Mouse (Mus musculus): ENCODE results near the gene Tspo.

Tspo gene

DNA sequence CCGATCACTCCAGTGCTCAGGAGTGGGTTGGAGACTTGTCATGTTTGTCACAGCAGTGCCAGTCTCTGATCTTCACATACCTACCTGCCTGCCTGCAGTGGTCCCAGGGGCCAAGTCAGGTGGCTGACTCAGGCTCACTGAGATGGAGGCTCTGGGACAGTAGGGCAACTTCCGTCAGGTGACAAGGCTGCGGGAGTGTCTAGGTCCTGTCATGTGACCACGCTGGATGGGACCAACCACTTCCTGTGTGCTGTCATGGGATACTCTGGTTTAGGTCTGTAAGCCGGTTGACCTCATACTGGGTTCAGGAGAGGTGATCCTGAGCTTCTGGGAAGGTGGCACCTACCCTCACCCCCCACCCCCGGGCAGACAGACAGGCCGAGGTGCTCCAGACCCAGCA lies 17.4 kb upstream of the Tspo start:
- DNase-seq, result no peak

DNA sequence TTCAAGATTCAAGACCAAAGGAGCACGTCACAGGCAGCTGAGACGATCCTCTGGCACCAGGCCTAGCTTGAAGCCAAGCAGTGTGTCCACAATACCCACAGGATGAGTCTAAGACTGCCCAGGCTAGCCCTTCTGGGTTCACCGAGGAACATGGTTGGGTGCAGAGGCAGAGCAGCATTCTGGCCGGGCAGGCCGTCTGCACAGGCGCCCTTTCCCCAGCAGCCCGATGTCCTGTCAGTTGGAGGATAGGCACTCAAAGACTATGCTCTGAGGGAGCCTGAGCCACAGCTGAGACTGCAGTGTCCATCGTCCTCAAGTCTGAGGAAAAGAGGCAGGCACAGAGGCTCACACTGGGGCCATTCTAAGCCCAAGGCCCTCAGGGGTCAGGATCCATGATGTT lies 16.2 kb upstream of the Tspo start:
- DNase-seq, result no peak

DNA sequence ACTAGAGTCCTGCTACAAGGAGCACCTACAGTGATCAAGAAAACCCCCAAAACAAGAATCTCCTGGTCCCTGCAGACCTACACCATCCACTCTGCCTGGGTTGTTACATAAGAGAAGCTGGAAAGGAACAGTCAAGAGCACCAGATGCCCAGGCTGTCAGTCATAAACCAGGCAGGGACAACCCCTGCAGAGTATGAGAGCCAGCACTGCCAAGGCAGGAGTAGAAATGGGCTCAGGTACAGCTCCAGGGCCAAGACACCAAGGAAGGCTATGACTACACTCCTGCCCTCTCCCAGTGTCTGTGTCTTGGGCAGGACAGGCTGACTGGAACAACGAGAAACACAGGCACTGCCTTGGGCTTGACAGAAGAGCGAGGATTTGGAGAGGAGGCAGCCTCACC lies 13.3 kb upstream of the Tspo start:
- DNase-seq, result peak; percentile 19 to 37

DNA sequence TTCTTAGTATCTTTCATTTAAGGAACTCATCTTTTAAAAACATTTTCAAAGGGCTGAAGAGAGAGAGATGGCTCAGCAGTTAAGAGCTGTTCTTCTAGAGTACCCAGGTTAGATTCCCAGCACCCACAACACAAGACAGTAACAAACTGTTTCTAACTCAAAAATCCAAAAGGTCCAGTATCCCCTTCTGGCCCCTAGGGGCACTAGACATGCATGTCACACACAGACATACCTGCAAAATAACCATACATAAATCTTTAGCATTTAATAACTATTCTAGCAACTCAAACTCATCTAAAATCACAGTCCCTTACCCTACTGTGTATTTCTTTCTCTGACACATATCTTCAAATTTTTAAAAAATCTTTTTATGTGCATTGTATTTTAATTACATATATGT lies 9.6 kb upstream of the Tspo start:
- no peak for DNase-seq

DNA sequence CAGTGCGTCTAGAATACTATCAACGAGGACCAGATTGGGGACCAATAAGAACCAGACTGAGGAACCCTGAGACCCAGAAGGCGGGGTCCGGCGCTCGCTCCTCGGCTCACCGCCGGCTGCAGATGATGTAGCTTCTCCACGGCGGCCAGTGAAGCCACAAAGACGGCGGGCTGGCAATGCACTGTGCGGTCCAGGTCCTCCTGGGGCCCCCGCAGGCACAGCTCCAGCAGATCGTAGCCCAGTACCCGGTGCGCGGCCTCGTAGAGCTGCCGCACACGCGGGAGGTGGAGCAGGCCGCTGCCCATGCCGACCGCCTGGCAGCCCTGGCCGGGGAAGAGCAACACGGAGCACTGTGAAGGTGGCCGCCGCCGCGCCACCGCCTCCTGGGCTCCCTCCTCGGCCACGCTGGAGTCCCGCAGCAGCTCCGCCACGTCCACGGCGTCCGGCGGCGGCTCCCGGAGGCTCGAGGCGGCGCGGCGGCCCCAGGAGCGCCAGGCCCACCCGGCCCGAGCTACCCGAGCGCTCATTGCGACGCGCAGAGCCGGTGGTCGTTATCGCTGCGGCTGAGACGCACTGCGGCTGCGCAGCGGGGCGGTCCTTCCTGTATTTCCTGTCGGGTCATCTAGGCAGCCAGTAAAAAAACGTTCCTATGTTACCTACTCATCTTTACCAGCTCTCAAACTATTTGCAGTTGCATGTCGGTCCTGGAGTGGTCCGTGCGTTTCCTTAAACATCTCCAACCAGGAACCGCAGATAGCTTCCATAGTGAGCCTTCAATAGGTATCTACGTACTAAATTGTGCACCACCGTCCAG lies 8.0 kb upstream of the Tspo start:
- DNase-seq, result peak; percentile 91 to 92

DNA sequence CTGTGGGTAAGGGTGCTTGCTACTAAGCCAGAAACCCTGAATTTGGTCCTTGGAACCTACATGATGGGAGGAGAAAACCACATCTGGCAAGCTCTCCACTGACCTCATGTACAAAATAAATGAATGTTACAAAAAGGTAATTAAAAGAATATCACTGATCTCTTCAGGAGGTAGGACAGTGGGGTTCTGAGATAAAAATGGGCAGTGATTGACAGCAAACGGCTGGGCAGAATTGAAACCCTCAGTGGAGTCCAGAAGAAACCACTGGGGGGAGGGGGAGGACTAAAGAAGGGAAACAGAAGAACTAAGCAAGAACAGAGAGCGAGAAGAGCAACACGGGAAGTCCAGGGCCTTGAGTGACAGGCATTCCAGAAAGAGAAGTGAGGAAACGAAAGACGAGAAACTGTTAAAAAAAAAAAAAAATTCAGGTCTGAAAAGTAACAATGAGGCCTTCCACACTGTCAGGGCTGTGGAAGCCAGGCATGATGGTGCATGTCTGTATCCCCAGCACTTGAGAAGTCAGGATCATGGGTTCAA lies 2.4 kb upstream of the Tspo start:
- DNase-seq, result no peak

DNA sequence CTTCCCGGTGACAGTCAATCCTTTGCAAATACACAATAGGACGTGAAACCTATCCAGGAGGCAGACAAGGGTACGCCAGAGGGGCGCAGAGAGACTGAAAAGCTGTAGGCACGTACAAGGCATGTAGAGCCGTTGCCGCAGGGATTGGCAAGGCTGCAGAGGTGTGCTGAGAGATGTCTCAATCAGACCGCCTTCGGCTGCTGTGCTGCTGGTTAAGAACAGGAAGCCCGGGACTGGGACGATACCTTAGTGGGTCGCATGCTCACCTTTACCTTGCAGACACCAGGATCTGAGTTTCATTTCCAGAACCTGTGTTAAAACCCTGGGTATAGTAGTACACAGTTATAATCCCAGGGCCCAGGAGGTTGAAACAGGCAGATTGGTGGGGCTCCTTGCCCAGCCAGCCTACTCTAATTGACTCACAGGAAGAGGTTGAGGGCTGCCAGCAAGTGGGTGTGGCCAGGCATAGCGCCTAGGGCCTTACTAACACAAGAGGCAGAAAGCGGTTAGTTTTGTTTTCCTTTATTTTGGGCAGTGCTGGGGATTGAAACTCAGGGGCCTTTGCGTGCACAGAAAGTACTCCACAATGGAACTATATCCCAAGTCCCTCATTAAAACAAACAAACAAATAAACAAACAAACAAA lies 644 bp upstream of the Tspo start:
- DNase-seq, result peak; percentile 41 to 66

DNA sequence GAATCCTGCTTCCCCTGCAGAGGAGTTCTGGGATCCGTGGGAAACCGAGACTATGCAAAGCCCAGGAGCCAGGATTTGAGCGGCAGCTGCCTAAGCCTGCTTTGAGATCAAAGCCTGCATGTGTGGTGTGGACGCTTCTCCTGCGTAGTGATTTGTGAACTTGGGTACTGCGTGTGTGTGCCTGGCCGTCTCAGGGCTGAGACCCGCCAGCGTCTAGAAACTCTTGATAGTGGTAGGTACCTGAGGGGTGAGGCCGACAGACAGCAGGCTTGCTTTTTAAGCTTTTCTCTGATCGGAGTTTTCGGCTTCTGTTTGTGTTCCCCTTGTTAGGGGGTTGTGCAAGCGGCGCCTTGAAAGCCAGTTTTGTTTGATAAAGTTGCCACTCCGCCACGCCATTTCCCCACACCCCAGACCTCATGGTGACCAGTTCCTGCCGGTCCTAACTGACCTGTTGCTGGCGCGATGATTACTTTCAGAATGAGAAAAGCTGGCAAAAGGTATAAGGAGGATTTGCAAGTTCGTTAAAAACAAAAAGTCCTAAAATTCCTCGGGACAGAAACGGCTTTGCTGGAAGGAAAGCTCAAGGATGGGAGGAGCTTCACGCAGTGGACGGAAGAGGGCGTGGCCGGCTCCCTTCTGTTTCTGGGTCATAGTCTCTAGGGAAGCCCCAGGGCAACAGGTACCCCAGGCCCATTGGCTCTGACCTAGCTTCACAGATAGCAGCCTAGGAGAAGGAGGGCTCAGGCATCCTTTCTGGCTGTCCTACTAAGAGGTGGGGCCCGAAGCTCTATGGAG lies 662 bp downstream of the Tspo start:
- DNase-seq, result no peak

DNA sequence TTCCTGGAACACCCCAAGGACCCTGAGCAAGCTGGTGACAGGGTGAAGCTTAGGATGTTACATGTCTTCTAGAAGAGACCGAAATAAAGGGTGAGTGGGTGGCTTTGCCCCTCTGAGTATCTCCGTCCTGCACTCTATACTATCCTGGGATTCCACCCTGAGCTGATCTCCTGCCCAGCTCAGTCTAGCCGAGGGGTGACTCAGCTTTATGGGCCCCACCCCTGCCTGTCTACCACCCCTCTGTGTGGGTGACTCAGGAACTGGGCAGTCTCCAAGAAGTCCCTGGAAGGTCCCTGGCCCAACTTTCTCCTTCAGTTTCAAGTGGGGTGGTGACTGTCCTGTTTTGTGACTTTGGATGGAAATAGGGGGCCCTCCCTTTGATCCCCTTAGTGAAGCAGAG lies 2.0 kb downstream of the Tspo start:
- DNase-seq, result no peak

DNA sequence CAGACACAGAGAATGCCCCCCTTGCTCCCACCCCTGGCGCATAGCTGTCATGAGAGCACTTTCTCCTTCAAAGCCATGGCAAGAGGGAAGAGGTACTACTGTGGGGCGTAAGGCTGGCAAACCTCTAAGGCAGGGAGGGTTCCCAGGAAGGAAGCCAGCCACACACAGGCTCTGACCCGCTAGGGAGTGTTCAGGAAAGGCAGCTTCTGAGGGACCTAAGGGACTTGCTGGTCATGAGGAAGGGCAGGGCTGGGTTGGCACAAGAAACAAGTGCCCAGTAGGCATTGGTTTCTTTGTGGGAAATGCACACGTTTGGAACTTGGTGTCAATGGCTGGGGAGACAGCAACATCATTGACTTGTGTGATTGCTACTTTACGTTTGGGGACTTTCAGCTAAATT lies 2.6 kb downstream of the Tspo start:
- no peak for DNase-seq

DNA sequence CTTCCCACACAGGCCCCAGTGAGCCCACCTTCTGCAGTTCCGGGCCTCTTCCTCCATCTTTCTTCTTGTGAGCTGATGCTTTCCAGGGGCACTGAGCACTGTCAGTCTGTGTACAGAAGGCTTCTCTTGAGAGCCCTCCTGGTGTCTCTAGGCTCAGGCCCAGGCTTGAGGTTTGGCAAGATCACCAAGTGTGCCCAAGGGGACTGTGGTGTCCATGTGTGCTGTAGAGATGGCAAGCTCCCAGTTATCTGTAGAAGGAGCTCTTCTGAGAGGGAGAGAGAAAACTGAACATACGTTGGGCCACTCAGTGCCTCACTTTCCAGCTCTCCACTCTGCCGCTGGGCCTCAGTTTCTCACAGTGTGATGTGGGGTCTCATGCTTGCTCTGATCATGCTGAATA lies 4.3 kb downstream of the Tspo start:
- DNase-seq, result no peak

DNA sequence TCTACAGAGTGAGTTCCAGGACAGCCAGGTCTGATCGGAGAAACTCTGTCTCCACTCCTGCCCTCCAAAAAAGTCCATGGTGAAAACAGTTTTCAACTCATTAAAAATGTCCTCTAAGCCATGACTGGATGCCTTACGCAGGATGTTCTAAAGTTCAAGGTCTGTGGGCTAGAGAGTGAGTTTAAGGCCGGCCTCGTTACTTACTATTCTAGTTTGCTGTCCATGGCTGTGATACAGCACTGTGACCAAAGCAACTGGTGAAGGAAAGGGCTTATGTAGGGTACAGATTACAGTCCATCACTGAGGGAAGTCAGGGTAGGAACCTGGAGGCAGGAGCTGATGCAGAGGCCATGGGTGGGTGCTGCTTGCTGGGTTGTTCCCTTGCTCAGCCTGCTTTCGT lies 5.2 kb downstream of the Tspo start:
- no peak for DNase-seq

DNA sequence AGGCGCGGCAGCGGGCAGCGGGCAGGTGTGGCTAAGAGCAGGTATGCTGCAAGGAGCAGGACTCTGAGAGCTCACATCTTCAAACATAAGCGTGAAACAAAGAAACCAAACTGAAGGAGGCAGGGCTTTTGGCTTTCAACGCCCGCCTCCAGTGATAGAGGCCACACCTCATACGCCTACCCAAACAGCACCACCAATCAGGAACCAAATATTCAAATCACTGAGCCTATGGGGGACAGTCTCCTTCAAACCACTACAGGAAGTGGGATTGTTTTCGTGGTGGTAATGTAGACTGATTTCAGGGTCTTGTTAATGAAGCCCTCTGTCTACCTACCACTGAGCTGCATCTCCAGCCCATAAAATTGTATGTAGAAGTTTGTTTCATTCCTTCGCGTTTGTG lies 6.3 kb downstream of the Tspo start:
- DNase-seq, result no peak

DNA sequence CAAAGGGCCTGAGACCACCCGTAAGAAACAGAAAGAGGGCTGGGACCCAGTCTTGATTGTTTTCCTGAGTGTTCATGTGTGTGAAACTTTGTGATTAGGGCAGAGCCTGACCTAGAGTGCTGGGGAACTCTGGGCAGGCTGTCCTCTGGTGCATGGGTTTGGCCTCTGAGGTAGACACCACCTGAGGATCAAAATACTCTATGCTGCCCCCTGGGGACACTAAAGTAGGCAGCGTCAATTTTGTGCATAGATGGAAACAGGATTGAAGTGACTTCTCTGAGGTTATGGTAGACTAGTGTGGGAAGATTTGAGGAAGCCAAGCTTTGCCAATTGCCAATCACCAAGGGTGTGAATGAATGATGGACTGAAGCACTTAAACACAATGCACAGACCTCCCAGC lies 7.2 kb downstream of the Tspo start:
- no peak for DNase-seq

DNA sequence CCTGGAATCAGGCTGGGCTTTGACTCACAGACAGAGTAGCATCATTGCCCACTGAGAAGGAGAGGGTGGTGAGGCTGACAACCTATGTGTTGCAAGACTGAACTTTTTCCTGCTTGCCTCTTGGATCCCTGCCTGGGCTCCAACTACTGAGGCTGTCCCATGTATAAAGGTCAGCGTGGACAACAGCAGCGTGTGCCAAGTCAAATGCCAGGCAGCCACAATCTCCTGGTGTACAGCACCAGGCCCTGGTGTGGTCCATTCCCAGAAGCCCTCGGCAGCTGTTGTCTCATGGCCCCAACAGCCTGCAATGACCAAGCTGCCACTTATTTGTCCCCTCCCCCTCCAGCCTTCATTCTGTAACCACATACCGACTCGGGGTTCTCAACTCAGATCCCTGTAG lies 8.2 kb downstream of the Tspo start:
- DNase-seq, result no peak

DNA sequence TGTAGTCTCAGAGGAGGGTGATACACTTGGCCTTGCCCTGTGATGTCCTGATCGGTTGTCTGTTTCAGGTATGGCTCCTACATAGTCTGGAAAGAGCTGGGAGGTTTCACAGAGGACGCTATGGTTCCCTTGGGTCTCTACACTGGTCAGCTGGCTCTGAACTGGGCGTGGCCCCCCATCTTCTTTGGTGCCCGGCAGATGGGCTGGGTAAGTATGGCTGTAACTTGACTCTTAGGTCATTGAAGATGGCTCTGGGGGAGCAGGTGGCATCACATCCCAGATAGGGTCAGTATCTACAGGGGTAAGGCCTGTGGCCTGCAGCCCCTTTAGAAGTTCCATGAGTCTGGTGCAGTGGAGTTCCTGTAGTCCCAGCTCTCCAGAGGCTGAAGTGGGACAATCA lies 8.7 kb downstream of the Tspo start:
- DNase-seq, result no peak

DNA sequence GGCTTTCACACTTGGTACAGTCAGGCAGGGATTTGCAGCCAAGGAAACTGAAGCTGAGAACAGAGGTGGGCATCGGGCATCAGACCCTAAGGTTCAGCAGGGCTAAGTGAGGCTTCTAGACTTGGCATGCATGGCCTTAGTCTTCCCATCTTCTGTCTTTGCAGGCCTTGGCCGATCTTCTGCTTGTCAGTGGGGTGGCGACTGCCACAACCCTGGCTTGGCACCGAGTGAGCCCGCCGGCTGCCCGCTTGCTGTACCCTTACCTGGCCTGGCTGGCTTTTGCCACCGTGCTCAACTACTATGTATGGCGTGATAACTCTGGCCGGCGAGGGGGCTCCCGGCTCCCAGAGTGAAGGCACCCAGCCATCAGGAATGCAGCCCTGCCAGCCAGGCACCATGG lies 10.2 kb downstream of the Tspo start:
- peak; percentile 59 to 77 for DNase-seq

DNA sequence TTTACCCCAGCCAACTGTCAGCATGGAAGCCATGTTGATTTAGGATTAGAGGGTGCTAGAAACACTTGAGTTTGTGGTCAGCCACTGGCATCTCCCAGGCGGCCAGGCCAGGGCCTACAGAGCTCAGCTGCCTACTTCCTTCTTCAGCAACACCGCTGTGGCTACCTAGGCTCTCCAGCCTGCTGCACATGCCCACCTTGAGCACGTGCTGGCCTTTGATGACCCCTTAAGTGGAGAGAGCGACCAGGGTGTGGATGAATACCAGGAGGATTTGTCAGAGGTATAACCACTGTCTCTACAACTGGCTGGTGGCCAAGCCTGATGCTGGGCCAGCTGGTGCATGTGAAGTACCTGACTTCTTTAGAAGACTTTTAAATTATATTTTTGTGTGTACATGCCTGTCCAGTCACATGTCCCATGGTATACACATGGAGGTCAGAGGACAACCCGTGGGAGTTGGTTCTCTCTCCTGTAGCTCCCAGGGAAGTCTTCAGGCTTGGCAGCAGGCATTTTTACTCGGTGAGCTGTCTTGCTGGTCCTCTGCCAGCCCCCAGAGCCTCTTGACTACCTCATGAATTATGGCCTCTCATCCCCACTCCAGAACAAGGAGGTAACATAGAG lies 11.4 kb downstream of the Tspo start:
- peak in 1 of 2 experiments; percentile 21 for DNase-seq

DNA sequence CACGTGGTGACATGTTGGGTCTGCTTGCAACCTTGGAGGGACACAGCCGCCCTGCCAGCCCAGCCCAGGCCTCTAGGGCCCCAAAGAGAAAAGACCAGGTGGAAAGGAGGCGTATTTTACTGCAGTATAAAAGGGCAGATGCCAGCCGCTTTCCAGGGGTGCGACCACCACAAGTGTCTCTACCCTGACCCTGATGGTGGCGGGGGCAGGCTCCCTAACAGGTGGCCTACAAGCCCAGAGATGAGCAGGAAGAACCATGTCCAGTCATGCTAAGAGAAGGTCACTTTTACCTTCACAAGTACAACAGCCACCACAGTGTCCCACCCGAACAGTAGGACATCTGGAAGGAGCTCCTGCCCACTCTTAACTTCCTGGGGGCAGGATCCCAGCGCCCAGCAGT lies 12.2 kb downstream of the Tspo start:
- no peak for DNase-seq

DNA sequence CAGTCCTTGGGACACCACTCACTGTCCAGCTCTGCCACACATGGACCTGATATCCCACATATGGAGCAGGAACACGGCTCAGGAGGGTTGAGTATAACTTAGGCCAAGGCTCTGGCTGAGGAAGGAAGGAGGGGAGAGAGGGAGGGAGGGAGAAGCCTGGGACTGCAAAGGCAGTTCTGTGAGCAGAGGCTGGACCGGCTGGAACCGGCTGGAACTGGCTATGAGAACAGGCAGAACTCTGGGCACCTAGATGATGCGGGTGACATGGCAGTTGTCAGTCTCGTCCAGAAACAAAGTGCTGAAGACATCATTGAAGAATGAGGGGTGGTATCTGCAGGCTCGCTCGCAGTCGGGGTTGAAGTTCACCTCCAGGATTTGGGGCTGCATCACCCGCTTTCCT lies 13.3 kb downstream of the Tspo start:
- DNase-seq, result no peak

DNA sequence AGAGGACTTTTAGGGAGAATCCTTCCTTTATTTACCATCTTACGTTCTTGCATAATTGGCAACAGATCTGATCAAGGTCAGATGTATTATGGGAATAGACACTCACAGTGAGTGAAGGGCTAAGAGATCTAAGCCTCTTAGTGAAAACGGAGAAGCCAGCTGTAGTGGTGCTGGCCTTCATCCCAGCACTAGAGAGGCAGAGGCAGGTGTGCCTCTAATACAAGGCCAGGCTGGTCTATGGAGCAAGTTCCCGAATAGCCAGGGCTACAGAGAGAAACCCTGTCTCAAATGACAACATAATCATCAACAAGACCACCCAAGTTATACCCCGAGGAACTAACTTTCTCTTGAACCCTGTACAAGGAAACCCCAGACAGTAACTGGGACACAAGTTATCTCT lies 19.5 kb downstream of the Tspo start:
- no peak for DNase-seq

DNA sequence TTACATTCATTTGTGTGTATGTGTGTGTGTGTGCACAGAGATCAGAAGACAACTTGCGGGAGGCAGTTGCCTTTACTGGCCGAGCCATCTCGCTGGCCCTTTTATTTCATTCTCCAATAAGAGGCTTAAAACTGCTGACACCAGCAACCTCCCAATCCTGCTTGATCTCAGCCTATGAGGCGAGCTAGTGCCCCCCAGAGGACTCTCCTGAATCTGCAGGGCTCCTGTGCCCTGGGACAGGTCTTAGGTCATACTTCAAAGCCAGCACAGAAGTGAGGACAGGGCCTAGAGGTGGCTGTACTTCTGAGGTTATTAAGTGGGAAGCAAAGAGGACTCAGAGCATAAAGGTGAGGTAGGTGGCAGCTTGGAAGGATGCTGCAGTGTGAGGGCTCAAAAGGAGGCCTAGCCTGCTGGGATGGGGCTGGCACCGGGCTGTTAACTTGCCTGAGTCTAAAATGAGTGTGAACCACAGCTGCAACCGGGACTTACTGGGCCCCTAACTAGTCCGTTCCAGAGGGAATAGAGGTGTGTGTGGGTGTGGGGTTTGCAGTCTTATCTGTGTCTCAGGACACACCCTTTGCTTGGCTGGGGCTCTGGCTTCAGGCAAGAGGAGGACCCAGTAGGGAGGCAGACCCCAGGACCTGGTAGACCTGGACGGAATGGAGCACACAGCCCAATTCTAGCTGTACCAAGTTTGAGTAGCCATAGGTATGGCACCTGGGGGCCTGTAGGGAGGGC lies 20.2 kb downstream of the Tspo start:
- DNase-seq, result peak; percentile 20 to 54
